ENCODE assay signal across 8 mouse cellular contexts in the genomic region with DNA sequence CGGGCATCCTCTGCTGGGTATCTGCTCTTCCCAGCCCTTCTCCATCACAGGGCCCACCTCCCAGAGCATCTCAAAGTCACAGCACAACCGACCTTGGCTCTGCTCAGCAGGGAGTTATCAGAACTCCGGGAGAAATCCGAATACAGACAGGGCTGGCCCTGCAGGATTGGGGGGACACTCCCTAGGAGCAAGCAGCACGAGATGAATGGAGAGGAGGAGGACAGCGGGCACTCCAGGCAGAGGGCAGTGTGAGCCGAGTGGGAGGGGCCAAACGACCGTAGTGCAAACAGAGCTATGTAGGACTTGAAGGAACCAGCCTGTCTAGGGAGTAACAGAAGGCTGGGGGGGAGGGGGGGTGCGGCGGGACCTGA. TPM values are rescaled to one million over a fixed set of nuclear protein-coding genes. Genes with fewer than 3 reads are reported as not detected.
DNase-seq lines count a peak whose midpoint lies in the region; ATAC-seq lines count a peak whose summit lies in the region.

No protein-coding gene starts in this region.

- peak overlapping the region; percentile 75 for H3K27ac ChIP-seq in embryonic facial prominence, embryonic 10.5 days (replicated peaks)
- H3K27ac ChIP-seq in hindbrain, embryonic 15.5 days (replicated peaks) = peak overlapping the region; percentile 82

- peaks cover 67% of the 10 kb centered on the region for H3K4me1 ChIP-seq in embryonic facial prominence, embryonic 10.5 days
- H3K4me1 ChIP-seq in hindbrain, embryonic 15.5 days (replicated peaks) = peaks cover 62% of the 10 kb centered on the region

- H3K4me3 ChIP-seq in embryonic facial prominence, embryonic 10.5 days = peak overlapping the region; percentile 39
- no peak overlapping the region for H3K4me3 ChIP-seq in hindbrain, embryonic 15.5 days

- peaks cover 36% of the 10 kb centered on the region for H3K27me3 ChIP-seq in embryonic facial prominence, embryonic 10.5 days (replicated peaks; ENCODE audit: low read depth, poor library complexity, severe bottlenecking)
- no peaks in the 10 kb centered on the region for H3K27me3 ChIP-seq in hindbrain, embryonic 15.5 days

- H3K4me2 ChIP-seq in hindbrain, embryonic 15.5 days = peak overlapping the region; percentile 44

- H3K9me3 ChIP-seq in embryonic facial prominence, embryonic 10.5 days = no peaks in the 10 kb centered on the region
- H3K9me3 ChIP-seq in hindbrain, embryonic 15.5 days = no peaks in the 10 kb centered on the region

- under 1% methylated on average over 11 of the region's 11 CpGs for WGBS in embryonic facial prominence, embryonic 10.5 days
- WGBS in hindbrain, embryonic 15.5 days = under 1% methylated on average over 11 of the region's 11 CpGs

- peak; percentile 43 for DNase-seq in right cerebral cortex, postnatal 4 days
- DNase-seq in right cerebral cortex, adult 2 months (ENCODE audit: low spot score in 2 of 2) = no peak
- DNase-seq in embryonic facial prominence, embryonic 10.5 days (ENCODE audit: low spot score) = peak; percentile 65
- peak; percentile 47 for DNase-seq in lung, postnatal 14 days
- DNase-seq in yolk sac, embryonic 10.5 days (ENCODE audit: low spot score) = peak; percentile 45
- no peak for DNase-seq in ovary, adult 18-20 months (ENCODE audit: low spot score)
- no peak for DNase-seq in natural killer cell, adult 2 months (ENCODE audit: low spot score in 2 of 2)

- H3K36me3 ChIP-seq in embryonic facial prominence, embryonic 10.5 days (replicated peaks) = no peaks in the 10 kb centered on the region
- H3K36me3 ChIP-seq in hindbrain, embryonic 15.5 days = no peaks in the 10 kb centered on the region

- peak; percentile 58 for ATAC-seq in hindbrain, embryonic 15.5 days (ENCODE audit: low FRiP score, low read depth)

- peak overlapping the region; percentile 32 for H3K9ac ChIP-seq in hindbrain, embryonic 15.5 days

RNA-seq across cellular contexts. Expression of gene Ttc7, which starts 48.2 kb away (rescaled TPM):
- 3.6 and 4.0 TPM in 2 replicates for polyA plus RNA-seq in embryonic facial prominence, embryonic 10.5 days (2016; fragmentation: Nextera tagmentation; extraction: Ambion mirVana)
- polyA plus RNA-seq in hindbrain, embryonic 15.5 days (2015; fragmentation: Nextera tagmentation; extraction: Ambion mirVana) = 5.3 and 8.2 TPM in 2 replicates

Comparison
In these comparisons a context has a peak if more than half of its experiments do, and no peak if none do; other contexts are left out.
1. DNase-seq: peak in right cerebral cortex, postnatal 4 days (single experiment), embryonic facial prominence, embryonic 10.5 days (single experiment), lung, postnatal 14 days (single experiment) and yolk sac, embryonic 10.5 days (single experiment); none in right cerebral cortex, adult 2 months (0 of 2), ovary, adult 18-20 months (single experiment) and natural killer cell, adult 2 months (0 of 2).